Mouse (Mus musculus): ENCODE measurements at regions not wholly inside any gene's neighbourhood (a gene's known extent, or its start where the extent isn't known, plus 50 kb on each side); places are given as distances from the start of the nearest gene placed in this dataset.

DNA sequence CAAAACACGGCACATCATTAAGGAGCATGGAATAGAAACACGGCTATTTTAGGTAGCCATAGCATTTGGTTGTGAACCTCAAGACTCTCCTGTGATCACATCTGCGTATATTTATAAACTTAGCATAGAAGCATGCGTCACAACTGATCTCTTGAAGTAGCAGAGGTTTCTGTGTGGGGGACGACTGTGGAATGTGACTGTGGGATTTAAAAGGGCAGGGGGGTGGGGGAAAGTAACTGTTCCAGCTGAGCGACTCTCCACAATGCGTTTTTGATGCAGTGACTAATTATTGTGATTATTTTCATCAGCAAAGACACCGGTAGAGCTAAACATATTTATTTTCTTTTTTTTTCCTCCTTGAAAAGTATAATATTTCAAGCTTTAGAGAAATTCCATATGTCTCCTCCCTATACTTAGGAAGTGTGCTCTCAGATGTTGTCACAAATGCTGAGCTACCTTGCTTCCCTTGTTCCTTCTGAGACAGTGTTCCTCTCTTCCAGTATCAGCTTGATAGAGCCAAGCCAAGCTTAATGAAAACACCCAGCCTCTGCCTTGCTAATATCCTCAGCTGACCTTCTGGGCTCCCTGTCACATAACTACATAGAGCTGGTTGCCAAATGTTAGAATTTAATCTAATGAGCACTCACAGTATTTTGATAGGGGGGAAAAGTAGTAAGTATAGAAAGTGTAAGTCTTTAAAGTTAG lies 75.0 kb upstream of the Magi3 start:
- Histone ChIP-seq H3K9ac (replicated peaks; ENCODE audit: low read length, poor library complexity, severe bottlenecking) (no peak overlapping the region), H3K27me3 (ENCODE audit: insufficient read depth, low read length) (no peaks in the 10 kb centered on the region), H3K4me3 (ENCODE audit: low read depth, low read length) (no peak overlapping the region), H3K9me3 (ENCODE audit: low read length) (no peaks in the 10 kb centered on the region), H3K4me2 (ENCODE audit: low read depth, low read length, poor library complexity, severe bottlenecking) (no peak overlapping the region), H3K27ac (ENCODE audit: low read depth, low read length) (no peak overlapping the region), H3K36me3 (ENCODE audit: insufficient read depth, low read length) (no peaks in the 10 kb centered on the region), H3K4me1 (ENCODE audit: insufficient read depth, low read length) (no peaks in the 10 kb centered on the region)
- DNase-seq (ENCODE audit: low spot score) (no peak), ATAC-seq (ENCODE audit: low FRiP score) (no peak)
- TF ChIP-seq CTCF (IDR thresholded peaks at IDR 0.05), result no peak
- 27% methylated on average over 8 of the region's 8 CpGs for WGBS

DNA sequence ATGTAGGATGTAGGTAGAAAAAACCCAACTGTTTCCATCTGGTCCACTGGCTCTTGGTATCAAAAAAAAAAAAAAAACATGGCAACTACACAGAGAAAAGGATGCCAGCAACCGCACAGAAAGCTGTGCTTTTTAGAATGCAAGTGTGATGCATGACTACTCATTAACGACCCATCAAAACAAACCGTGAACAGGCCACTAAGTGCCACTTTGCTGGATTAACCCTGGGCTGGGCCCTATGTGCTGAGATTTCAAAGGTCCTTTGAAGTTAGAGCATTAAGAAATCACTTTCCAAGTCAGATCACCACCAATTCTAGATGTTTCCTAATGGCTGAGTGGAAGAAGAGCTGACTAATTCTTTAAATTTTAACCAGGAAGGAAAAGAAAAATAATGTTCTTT lies 73.7 kb upstream of the Magi3 start:
- H3K4me3 ChIP-seq (ENCODE audit: low read depth, low read length), result no peak overlapping the region
- H3K27me3 ChIP-seq (ENCODE audit: insufficient read depth, low read length), result no peaks in the 10 kb centered on the region
- H3K4me2 ChIP-seq (ENCODE audit: low read depth, low read length, poor library complexity, severe bottlenecking), result no peak overlapping the region
- H3K36me3 ChIP-seq (ENCODE audit: insufficient read depth, low read length), result no peaks in the 10 kb centered on the region
- 31% methylated on average over 3 of the region's 3 CpGs for WGBS
- ATAC-seq (ENCODE audit: low FRiP score), result no peak
- no peaks in the 10 kb centered on the region for H3K4me1 ChIP-seq (ENCODE audit: insufficient read depth, low read length)
- DNase-seq (ENCODE audit: low spot score), result no peak
- H3K9ac ChIP-seq (replicated peaks; ENCODE audit: low read length, poor library complexity, severe bottlenecking), result no peak overlapping the region
- H3K27ac ChIP-seq (ENCODE audit: low read depth, low read length), result no peak overlapping the region
- no peak for TF ChIP-seq CTCF (IDR thresholded peaks at IDR 0.05)
- no peaks in the 10 kb centered on the region for H3K9me3 ChIP-seq (ENCODE audit: low read length)

DNA sequence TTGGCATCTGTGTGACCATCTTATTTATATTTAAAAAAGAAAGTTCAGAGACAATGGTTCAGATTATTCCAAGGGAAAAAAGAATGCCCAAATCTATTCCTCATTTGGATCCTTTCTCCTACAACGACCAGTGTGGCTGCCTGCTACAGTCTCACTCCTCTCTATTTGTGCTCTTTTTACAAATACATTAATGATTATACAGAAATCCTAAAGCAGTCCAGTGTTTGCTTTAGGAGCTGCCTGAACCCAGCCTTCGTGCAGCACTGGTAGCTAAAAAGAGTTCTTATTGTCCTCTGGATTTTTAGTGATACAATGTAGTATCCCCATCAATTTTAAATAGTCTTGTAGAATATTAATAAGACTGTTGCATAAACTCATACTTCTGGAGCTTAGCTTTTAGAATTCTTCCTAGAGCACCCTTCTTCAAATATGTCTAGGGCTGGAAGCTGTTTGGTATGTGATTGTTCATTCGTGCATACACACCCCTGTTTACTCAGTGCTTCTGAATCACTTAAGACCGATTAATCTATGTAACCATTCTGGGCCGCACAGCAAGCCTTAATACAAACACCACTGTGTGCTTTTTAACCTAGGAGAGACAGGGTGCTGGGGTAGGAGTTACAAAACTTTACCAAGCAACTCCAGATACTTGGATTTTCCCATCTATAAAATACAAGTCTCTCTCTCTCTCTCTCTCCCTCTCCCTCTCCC lies 69.0 kb upstream of the Magi3 start:
- no peak for ATAC-seq (ENCODE audit: low FRiP score)
- no peak overlapping the region for H3K4me2 ChIP-seq (ENCODE audit: low read depth, low read length, poor library complexity, severe bottlenecking)
- no peaks in the 10 kb centered on the region for H3K9me3 ChIP-seq (ENCODE audit: low read length)
- 58% methylated on average over 5 of the region's 5 CpGs for WGBS
- no peaks in the 10 kb centered on the region for H3K27me3 ChIP-seq (ENCODE audit: insufficient read depth, low read length)
- H3K4me3 ChIP-seq (ENCODE audit: low read depth, low read length), result no peak overlapping the region
- H3K9ac ChIP-seq (replicated peaks; ENCODE audit: low read length, poor library complexity, severe bottlenecking), result no peak overlapping the region
- TF ChIP-seq CTCF (IDR thresholded peaks at IDR 0.05), result no peak
- no peaks in the 10 kb centered on the region for H3K4me1 ChIP-seq (ENCODE audit: insufficient read depth, low read length)
- no peak for DNase-seq (ENCODE audit: low spot score)
- H3K27ac ChIP-seq (ENCODE audit: low read depth, low read length), result no peak overlapping the region
- H3K36me3 ChIP-seq (ENCODE audit: insufficient read depth, low read length), result no peaks in the 10 kb centered on the region

DNA sequence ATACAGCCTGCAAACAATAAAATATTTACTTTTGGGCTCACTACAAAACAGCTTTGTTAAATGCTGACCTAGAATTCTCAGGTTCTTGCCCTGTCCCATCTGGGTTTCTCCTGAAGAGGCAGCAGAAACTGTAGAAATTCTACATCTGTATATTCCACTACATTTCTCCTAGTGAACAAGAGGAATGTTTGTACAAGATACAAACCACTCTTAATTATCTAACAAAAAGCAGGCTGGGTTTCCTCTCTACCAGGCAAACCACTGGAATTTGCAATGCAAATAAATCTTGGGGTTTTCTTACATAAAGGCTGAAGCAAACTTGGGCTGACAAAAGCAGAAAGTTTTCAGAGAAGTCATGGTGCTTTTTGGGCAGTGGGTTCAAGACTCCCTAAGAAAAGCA lies 67.7 kb upstream of the Magi3 start:
- TF ChIP-seq CTCF (IDR thresholded peaks at IDR 0.05), result no peak
- Histone ChIP-seq H3K9ac (replicated peaks; ENCODE audit: low read length, poor library complexity, severe bottlenecking) (no peak overlapping the region), H3K4me1 (ENCODE audit: insufficient read depth, low read length) (no peaks in the 10 kb centered on the region), H3K27me3 (ENCODE audit: insufficient read depth, low read length) (no peaks in the 10 kb centered on the region), H3K4me3 (ENCODE audit: low read depth, low read length) (no peak overlapping the region), H3K27ac (ENCODE audit: low read depth, low read length) (no peak overlapping the region), H3K36me3 (ENCODE audit: insufficient read depth, low read length) (no peaks in the 10 kb centered on the region), H3K4me2 (ENCODE audit: low read depth, low read length, poor library complexity, severe bottlenecking) (no peak overlapping the region), H3K9me3 (ENCODE audit: low read length) (no peaks in the 10 kb centered on the region)
- ATAC-seq (ENCODE audit: low FRiP score) (no peak), DNase-seq (ENCODE audit: low spot score) (no peak)

DNA sequence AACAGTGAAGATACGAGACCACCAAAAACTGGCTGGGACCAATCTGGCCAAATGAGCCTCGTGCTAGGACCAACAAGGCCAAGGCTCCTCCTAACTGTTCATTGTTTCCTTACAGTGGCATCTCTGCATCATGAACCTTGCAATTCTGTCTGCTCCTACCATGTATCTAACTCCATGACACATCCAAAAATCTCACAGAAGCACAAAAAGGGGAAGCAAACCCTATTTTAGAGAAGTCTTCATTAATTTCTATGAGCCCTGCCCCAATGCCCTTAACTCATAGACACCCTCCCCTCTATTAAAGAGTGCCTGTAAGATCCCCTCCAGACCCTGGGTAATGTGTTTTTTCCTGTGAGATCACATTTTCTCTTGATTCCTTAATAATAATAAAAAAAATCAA lies 64.8 kb upstream of the Magi3 start:
- H3K27me3 ChIP-seq (ENCODE audit: insufficient read depth, low read length), result no peaks in the 10 kb centered on the region

DNA sequence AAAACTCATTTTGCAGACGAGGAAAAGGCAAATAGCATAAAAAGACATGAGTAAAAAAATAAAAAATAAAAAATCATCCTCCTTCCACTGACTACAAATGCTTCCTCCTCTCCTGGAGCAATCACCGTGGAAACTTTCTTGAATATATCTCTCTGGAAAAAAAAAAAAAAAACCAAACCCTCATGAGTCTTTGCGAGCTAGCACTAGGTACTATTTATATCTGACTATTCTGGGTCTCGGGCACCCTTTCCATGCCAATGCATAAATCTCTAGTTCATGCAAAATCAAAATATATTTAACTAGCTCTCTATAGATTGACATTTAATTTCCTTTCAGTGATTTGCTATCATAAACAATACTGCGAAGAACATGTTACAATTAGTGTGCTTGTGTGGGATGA lies 63.7 kb upstream of the Magi3 start:
- Histone ChIP-seq H3K36me3 (ENCODE audit: insufficient read depth, low read length) (no peaks in the 10 kb centered on the region), H3K27ac (ENCODE audit: low read depth, low read length) (no peak overlapping the region), H3K9ac (replicated peaks; ENCODE audit: low read length, poor library complexity, severe bottlenecking) (no peak overlapping the region), H3K4me3 (ENCODE audit: low read depth, low read length) (no peak overlapping the region), H3K27me3 (ENCODE audit: insufficient read depth, low read length) (no peaks in the 10 kb centered on the region), H3K4me2 (ENCODE audit: low read depth, low read length, poor library complexity, severe bottlenecking) (no peak overlapping the region), H3K9me3 (ENCODE audit: low read length) (no peaks in the 10 kb centered on the region), H3K4me1 (ENCODE audit: insufficient read depth, low read length) (no peaks in the 10 kb centered on the region)
- ATAC-seq (ENCODE audit: low FRiP score) (no peak), DNase-seq (ENCODE audit: low spot score) (no peak)
- 65% methylated on average over 5 of the region's 5 CpGs for whole genome bisulfite sequencing
- no peak for TF ChIP-seq CTCF (IDR thresholded peaks at IDR 0.05)

More for the DNA sequence above, 64.8 kb upstream of the Magi3 start:
- WGBS, result 86% methylated on average over 2 of the region's 2 CpGs
- Histone ChIP-seq H3K4me3 (ENCODE audit: low read depth, low read length) (no peak overlapping the region), H3K27ac (ENCODE audit: low read depth, low read length) (no peak overlapping the region), H3K4me2 (ENCODE audit: low read depth, low read length, poor library complexity, severe bottlenecking) (no peak overlapping the region), H3K9ac (replicated peaks; ENCODE audit: low read length, poor library complexity, severe bottlenecking) (no peak overlapping the region), H3K9me3 (ENCODE audit: low read length) (no peaks in the 10 kb centered on the region), H3K4me1 (ENCODE audit: insufficient read depth, low read length) (no peaks in the 10 kb centered on the region), H3K36me3 (ENCODE audit: insufficient read depth, low read length) (no peaks in the 10 kb centered on the region)
- no peak for DNase-seq (ENCODE audit: low spot score)
- no peak for TF ChIP-seq CTCF (IDR thresholded peaks at IDR 0.05)
- ATAC-seq (ENCODE audit: low FRiP score), result no peak
